Mouse (Mus musculus): ENCODE measurements around the gene Negr1. TPM values are rescaled to one million over a fixed set of nuclear protein-coding genes. Genes with fewer than 3 reads are reported as not detected.

Gene Negr1
- not detected in 2 replicates for polyA plus RNA-seq (2011; ENCODE audit: insufficient read depth, insufficient read length, low read depth, missing spikeins)

DNA sequence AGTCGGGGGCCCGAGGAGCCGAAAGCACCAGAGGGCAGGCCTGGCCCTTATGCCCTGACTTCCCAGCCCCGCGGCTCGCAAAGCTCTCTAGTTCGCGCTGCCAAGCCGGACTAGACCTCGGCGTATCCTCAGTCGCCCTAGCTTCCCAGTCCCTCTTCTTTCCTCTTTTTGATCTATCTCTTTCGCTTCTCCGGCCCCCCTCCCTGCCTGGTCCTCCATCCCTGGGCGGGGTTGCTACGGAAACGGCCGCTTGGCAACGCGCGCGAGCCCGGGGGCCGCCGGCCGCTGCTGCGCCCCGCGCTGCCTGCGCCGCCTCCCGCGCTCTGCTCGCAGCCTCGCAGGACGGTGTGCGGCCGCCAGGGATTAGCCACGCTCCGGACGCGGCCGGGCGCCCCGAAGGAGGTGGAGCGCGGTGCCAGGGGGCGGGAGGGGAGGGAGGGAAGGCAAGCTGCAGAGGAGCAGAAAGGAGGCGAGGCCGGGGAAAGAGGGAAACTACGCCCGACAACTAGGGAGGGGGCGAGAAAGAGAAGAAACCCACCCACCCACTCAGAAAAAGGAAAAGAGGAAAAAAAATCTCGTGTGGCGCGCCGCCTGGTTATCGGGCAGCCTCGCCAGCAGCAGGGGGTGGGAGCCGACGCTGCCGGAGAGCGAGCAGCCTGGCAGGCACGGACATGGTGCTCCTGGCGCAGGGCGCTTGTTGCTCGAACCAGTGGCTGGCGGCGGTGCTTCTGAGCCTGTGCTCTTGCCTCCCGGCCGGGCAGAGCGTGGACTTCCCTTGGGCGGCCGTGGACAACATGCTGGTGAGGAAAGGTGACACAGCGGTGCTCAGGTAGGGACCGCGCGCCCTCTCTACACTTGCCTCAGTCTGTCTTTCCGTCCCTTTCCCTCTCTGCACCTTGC is at the start of gene Negr1:
Negr1 (plus strand) TSS at position 271 of the 900 bp plus-strand sequence.
- no peak within 1 kb of the TSS for H3K9ac ChIP-seq (ENCODE audit: low read depth, poor library complexity, severe bottlenecking)
- peaks cover 8% of the 10 kb centered on the region for H3K27me3 ChIP-seq (ENCODE audit: control insufficient read depth, insufficient read depth, low read length, poor library complexity, severe bottlenecking)
- TF ChIP-seq POLR2A (IDR thresholded peaks at IDR 0.05; ENCODE audit: insufficient read depth, low read length) (no peak), CTCF (IDR thresholded peaks at IDR 0.05; ENCODE audit: low read depth, low read length) (no peak), EP300 (IDR thresholded peaks at IDR 0.05; ENCODE audit: insufficient read depth, low read depth, low read length) (no peak)
- no peaks in the 10 kb centered on the region for H3K4me1 ChIP-seq (ENCODE audit: control insufficient read depth, insufficient read depth, low read length)
- H3K9me3 ChIP-seq (replicated peaks; ENCODE audit: control insufficient read depth, insufficient read depth, low read length, poor library complexity, severe bottlenecking) = no peaks in the 10 kb centered on the region
- no peaks in the 10 kb centered on the region for H3K36me3 ChIP-seq (ENCODE audit: control insufficient read depth, insufficient read depth, low read length, poor library complexity, severe bottlenecking)
- no peak within 1 kb of the TSS for H3K27ac ChIP-seq (ENCODE audit: insufficient read depth, low read length)
- peak within 1 kb of the TSS; percentile 84 for H3K4me3 ChIP-seq (ENCODE audit: low read depth, low read length)

- no peak overlapping the region for H3K27ac ChIP-seq (ENCODE audit: insufficient read depth, low read length)
- no peaks in the 10 kb centered on the region for H3K9me3 ChIP-seq (replicated peaks; ENCODE audit: control insufficient read depth, insufficient read depth, low read length, poor library complexity, severe bottlenecking)
- no peaks in the 10 kb centered on the region for H3K27me3 ChIP-seq (ENCODE audit: control insufficient read depth, insufficient read depth, low read length, poor library complexity, severe bottlenecking)
- H3K4me1 ChIP-seq (ENCODE audit: control insufficient read depth, insufficient read depth, low read length) = no peaks in the 10 kb centered on the region
- H3K9ac ChIP-seq (ENCODE audit: low read depth, poor library complexity, severe bottlenecking) = no peak overlapping the region
- no peaks in the 10 kb centered on the region for H3K36me3 ChIP-seq (ENCODE audit: control insufficient read depth, insufficient read depth, low read length, poor library complexity, severe bottlenecking)
- H3K4me3 ChIP-seq (ENCODE audit: low read depth, low read length) = no peak overlapping the region
- TF ChIP-seq CTCF (IDR thresholded peaks at IDR 0.05; ENCODE audit: low read depth, low read length) = no peak
- TF ChIP-seq EP300 (IDR thresholded peaks at IDR 0.05; ENCODE audit: insufficient read depth, low read depth, low read length) = no peak
- TF ChIP-seq POLR2A (IDR thresholded peaks at IDR 0.05; ENCODE audit: insufficient read depth, low read length) = no peak
Measured at GRCm38 (mm10) chr3:156526461-156526933, 35.1 kb upstream of the Negr1 start.

DNA sequence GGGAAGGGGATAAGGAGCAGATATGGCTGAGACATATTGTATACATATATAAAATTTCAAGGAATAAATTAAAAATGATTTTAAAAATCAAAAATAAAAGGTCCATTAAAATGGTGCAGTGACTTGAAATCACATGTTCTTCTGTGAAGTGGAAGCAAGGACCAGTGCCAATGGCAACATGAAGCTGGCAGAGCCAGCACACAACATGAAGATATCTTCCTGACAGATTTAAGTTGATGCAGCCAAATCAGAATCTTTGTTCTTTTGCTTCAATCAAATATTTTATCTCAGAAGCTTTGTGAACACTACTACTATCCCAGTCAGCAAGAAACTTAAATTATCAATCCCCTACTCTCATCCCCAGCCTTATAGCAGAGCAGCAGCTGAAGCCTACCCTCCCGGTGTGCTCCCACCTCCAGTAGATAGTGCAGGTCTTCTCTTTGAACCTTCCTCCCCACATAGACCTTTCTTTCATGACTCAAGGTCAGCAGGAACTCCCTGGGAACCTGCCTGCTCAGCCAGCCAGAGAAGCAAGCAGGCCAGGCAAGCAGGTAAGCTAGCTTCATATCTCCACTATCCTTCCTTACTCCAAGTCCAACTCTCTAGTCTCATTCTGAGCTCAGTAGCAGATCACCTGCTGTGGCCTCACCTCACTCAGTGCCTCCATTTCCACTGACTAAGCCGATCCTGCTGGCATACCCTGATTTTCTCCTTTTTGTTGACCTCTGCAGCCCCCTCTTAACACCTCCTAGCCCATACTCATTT is 34.2 kb upstream of the Negr1 start:
- Histone ChIP-seq H3K27ac (ENCODE audit: insufficient read depth, low read length) (no peak overlapping the region), H3K36me3 (ENCODE audit: control insufficient read depth, insufficient read depth, low read length, poor library complexity, severe bottlenecking) (no peaks in the 10 kb centered on the region), H3K9ac (ENCODE audit: low read depth, poor library complexity, severe bottlenecking) (no peak overlapping the region), H3K9me3 (replicated peaks; ENCODE audit: control insufficient read depth, insufficient read depth, low read length, poor library complexity, severe bottlenecking) (no peaks in the 10 kb centered on the region), H3K27me3 (ENCODE audit: control insufficient read depth, insufficient read depth, low read length, poor library complexity, severe bottlenecking) (no peaks in the 10 kb centered on the region), H3K4me3 (ENCODE audit: low read depth, low read length) (no peak overlapping the region), H3K4me1 (ENCODE audit: control insufficient read depth, insufficient read depth, low read length) (no peaks in the 10 kb centered on the region)
- TF ChIP-seq CTCF (IDR thresholded peaks at IDR 0.05; ENCODE audit: low read depth, low read length) = no peak
- TF ChIP-seq EP300 (IDR thresholded peaks at IDR 0.05; ENCODE audit: insufficient read depth, low read depth, low read length) = no peak
- TF ChIP-seq POLR2A (IDR thresholded peaks at IDR 0.05; ENCODE audit: insufficient read depth, low read length) = no peak

DNA sequence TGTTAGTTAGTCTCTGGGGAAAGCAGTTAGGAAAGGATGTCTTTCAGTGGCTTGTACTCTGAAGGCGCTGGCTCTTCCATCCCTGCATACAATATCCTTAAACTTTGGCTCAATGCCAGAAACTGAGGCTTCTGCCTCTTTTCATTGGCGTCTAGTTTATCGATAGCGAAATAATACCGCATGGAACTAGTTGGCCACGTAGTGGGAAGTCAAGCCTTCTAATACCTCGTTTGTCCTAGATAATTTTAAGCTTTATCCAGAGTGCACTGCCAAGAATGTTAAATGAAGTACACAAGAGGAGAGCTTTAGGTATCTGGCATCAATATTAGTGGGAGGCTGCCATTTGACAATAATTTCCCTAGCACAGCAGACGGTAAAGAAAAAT is 2.2 kb upstream of the Negr1 start:
- Histone ChIP-seq H3K4me3 (ENCODE audit: low read depth, low read length) (no peak overlapping the region), H3K9ac (ENCODE audit: low read depth, poor library complexity, severe bottlenecking) (no peak overlapping the region), H3K4me1 (ENCODE audit: control insufficient read depth, insufficient read depth, low read length) (no peaks in the 10 kb centered on the region), H3K27ac (ENCODE audit: insufficient read depth, low read length) (no peak overlapping the region), H3K36me3 (ENCODE audit: control insufficient read depth, insufficient read depth, low read length, poor library complexity, severe bottlenecking) (no peaks in the 10 kb centered on the region), H3K9me3 (replicated peaks; ENCODE audit: control insufficient read depth, insufficient read depth, low read length, poor library complexity, severe bottlenecking) (no peaks in the 10 kb centered on the region), H3K27me3 (ENCODE audit: control insufficient read depth, insufficient read depth, low read length, poor library complexity, severe bottlenecking) (peaks cover 8% of the 10 kb centered on the region)
- TF ChIP-seq POLR2A (IDR thresholded peaks at IDR 0.05; ENCODE audit: insufficient read depth, low read length) (no peak), EP300 (IDR thresholded peaks at IDR 0.05; ENCODE audit: insufficient read depth, low read depth, low read length) (no peak), CTCF (IDR thresholded peaks at IDR 0.05; ENCODE audit: low read depth, low read length) (no peak)

DNA sequence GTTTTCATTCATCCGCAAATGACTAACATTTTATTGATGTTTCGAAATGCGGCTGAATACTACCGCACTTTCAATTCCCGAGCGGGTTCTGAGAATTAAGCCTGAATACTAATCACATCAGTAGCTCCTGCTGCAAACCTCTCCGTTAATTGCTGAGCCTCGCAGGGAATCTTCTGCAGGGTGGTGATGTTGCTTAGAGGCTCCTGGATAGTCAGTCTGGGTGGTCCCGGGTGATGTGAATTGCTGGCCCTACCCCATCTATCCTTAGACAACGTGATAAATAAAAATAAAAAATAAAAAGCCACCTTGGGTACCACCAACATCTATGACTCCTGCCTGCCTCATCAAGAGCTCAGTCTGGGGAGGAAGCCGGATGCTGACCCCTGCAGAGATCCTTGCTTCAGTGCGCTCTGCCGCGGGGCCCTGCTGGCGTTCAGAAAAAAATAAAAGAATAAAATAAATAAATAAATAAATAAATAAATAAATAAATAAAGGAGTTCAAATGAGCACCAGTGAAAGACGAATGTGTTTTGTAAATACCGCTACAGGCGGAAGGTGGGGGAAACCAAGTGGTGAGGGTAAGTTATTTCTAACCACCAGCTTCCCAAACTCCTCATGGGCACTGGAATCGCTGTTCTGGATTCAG is 1.6 kb upstream of the Negr1 start:
- no peaks in the 10 kb centered on the region for H3K4me1 ChIP-seq (ENCODE audit: control insufficient read depth, insufficient read depth, low read length)
- no peaks in the 10 kb centered on the region for H3K9me3 ChIP-seq (replicated peaks; ENCODE audit: control insufficient read depth, insufficient read depth, low read length, poor library complexity, severe bottlenecking)
- H3K27me3 ChIP-seq (ENCODE audit: control insufficient read depth, insufficient read depth, low read length, poor library complexity, severe bottlenecking) = peaks cover 8% of the 10 kb centered on the region
- H3K9ac ChIP-seq (ENCODE audit: low read depth, poor library complexity, severe bottlenecking) = no peak overlapping the region
- no peak overlapping the region for H3K4me3 ChIP-seq (ENCODE audit: low read depth, low read length)
- no peak for TF ChIP-seq CTCF (IDR thresholded peaks at IDR 0.05; ENCODE audit: low read depth, low read length)
- TF ChIP-seq EP300 (IDR thresholded peaks at IDR 0.05; ENCODE audit: insufficient read depth, low read depth, low read length) = no peak
- TF ChIP-seq POLR2A (IDR thresholded peaks at IDR 0.05; ENCODE audit: insufficient read depth, low read length) = no peak
- H3K36me3 ChIP-seq (ENCODE audit: control insufficient read depth, insufficient read depth, low read length, poor library complexity, severe bottlenecking) = no peaks in the 10 kb centered on the region
- H3K27ac ChIP-seq (ENCODE audit: insufficient read depth, low read length) = no peak overlapping the region

Data from ES-Bruce4 (cell line).